Mouse (Mus musculus) adrenal gland, adult 2 months (tissue): ENCODE measurements around the gene Ctsr. TPM values are rescaled to one million over a fixed set of nuclear protein-coding genes. Genes with fewer than 3 reads are reported as not detected.
"Not testable (repeated sequence)": the region's sequence is repeated elsewhere in the genome, so short reads cannot be mapped to it uniquely, and the experiment has no call there.

Experiments used
- DNase-seq: peaks from one replicate; pipeline ENCODE4 v3.0.0; 2021
- long read RNA-seq: library from polyadenylated mRNA; stranded (forward); transcript quantifications from one replicate; pipeline ENCODE4 v2.0.0, GENCODE M21; 2021
- polyA plus RNA-seq: library from polyadenylated mRNA; depleted of rRNA; stranded (reverse); fragments of >200 nt; gene quantifications from 2 replicates; pipeline ENCODE4 v1.2.3, GENCODE M21; 2012; rRNA removed
- total RNA-seq, 2 experiments: library from RNA; stranded (reverse); gene quantifications; 2 replicates each; pipeline ENCODE4 v1.2.3; 2021

Ctsr gene
- total RNA-seq (not detected), polyA plus RNA-seq (not detected in 2 replicates)
- long read RNA-seq = 0 reads

DNA sequence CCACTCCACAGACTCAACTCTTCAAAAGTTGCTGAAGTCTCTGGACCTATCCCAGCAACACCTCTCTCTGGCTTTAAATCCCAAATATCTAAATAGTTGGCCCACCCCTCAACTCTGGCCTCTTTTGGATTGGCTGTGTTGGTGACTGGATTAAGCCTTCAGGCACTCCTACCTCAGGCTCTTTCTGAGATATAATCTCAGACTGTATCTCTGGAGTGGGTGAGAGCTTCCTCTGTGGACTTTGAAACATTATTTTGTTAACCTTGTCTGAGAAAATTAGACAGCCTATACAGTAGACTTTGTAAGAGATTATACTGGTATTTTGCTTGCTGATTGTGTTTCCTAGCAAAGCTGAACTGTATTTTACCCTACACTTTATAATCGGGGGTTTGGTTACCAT is at the start of gene Ctsr:
Gene Ctsr, minus strand, starts transcription at position 101 of the 400 bp plus-strand sequence.
- DNase-seq = no peak

GRCm38 (mm10) chr13:61203310-61203709 is 39.3 kb upstream of the Ctsr start, which contains the start of gene Cts6:
TSS of gene Cts6 (minus strand) at chr13:61203410.
- DNase-seq = no peak

GRCm38 (mm10) chr13:61185151-61185933 is 21.3 kb upstream of the Ctsr start:
- DNase-seq = not testable (repeated sequence)

DNA sequence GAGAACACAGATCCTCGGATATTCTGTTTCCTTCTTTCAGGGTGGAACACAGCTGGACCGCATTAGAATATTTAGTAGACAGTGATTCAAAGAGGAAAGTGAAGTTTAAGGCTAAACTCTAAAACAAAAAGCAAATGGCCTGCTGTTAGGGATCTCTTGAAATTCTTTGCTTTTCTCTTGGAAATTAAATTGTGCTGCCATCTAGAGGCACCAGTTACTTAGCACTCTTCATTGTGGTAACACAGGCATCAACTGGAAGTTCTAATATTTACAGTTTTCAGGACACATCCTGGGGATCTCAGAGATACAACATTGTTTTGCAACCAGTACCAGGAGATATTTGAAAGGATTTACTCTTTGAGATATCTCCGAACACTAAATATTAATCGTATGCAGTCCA is 566 bp upstream of the Ctsr start:
- no peak for DNase-seq

Other genes starting within 250 kb of the Ctsr start
- gene Gm49393, start 228.7 kb downstream of the Ctsr start, total RNA-seq = not detected
- gene Gm49393, start 228.7 kb downstream of the Ctsr start, polyA plus RNA-seq = not detected in 2 replicates
- gene Gm49391, start 227.7 kb downstream of the Ctsr start, total RNA-seq = 1 to 10 TPM in 1 of 2 experiments, not detected in 1; 1.0 TPM
- gene Gm49391, start 227.7 kb downstream of the Ctsr start, polyA plus RNA-seq = 0.16 TPM in 1 of 2 replicates, not detected in the other
- gene Ctla2a, start 227.6 kb downstream of the Ctsr start, total RNA-seq = 10 to 100 TPM; 19.3 to 47.5 TPM
- 0.46 and 0.91 TPM in 2 replicates for gene Ctla2a, start 227.6 kb downstream of the Ctsr start, polyA plus RNA-seq
- gene Tpbpa, start 222.3 kb downstream of the Ctsr start, total RNA-seq = not detected
- gene Tpbpa, start 222.3 kb downstream of the Ctsr start, polyA plus RNA-seq = not detected in 2 replicates
- not detected for gene Ctsj, start 158.3 kb downstream of the Ctsr start, total RNA-seq
- gene Ctsj, start 158.3 kb downstream of the Ctsr start, polyA plus RNA-seq = not detected in 2 replicates
- not detected for gene Ctsq, start 123.6 kb downstream of the Ctsr start, total RNA-seq
- not detected in 2 replicates for gene Ctsq, start 123.6 kb downstream of the Ctsr start, polyA plus RNA-seq
- not detected for gene Cts6, start 39.2 kb upstream of the Ctsr start, total RNA-seq
- not detected in 2 replicates for gene Cts6, start 39.2 kb upstream of the Ctsr start, polyA plus RNA-seq
- not detected for gene Cts8, start 91.1 kb upstream of the Ctsr start, total RNA-seq
- gene Cts8, start 91.1 kb upstream of the Ctsr start, polyA plus RNA-seq = not detected in 2 replicates
- gene Gm49398, start 124.6 kb upstream of the Ctsr start, total RNA-seq = not detected
- not detected in 2 replicates for gene Gm49398, start 124.6 kb upstream of the Ctsr start, polyA plus RNA-seq
- gene Cts7, start 193.9 kb upstream of the Ctsr start, total RNA-seq = not detected
- gene Cts7, start 193.9 kb upstream of the Ctsr start, polyA plus RNA-seq = not detected in 2 replicates